Mouse (Mus musculus): Measurements from ENCODE around the gene Wrb. TPM values are rescaled to one million over a fixed set of nuclear protein-coding genes. Genes with fewer than 3 reads are reported as not detected.

Gene Wrb
- total and polyA plus RNA-seq, 3 experiments = 34.5 to 58.8 (median 45.2) TPM

DNA sequence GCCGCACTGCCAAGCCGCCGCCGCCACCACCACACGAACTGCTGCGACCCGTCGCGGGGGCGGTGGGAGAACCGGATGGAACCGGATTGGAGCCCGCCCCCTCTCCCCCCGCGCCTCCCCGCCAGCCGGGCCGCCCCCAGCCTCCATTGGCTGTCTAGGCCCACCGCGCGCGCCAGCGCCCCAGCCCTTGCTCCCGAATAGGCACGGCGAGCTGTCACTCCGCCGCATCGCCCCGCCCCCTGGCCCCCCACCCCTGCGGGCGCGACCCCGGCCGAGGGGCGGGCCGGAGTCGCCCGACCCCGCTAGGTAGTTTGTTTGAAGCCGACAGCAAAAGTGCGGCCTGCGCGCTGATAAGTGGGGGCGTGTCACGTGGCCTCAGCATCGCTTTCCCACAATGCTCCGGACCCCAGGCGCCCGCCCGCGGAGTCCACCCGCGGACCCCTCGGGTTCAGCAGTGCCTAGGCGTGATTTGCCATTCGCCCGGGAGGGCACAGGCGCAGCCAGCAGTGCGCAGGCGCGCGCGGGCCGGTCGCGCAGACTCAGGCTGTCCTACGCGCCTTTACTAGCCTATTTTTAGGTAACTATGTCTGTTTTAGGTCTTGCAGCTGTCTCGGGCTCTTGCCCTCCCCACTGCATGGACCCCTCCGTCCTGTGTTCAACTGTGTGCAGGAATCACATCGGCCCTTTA is 17.4 kb upstream of the Wrb start, which contains the start of gene Hmgn1:
Gene Hmgn1 (minus strand): TSS at position 73 of the 688 bp plus-strand sequence.
- Histone ChIP-seq H3K36me3 (replicated peaks in 1 of 2; ENCODE audit: control insufficient read depth in 1 of 2, insufficient read depth in 1 of 2, low read length in 1 of 2) (peaks cover 26 to 40% of the 10 kb centered on the region in 2 experiments), H3K79me2 (replicated peaks; ENCODE audit: control insufficient read depth, extremely low read depth, insufficient read depth, poor library complexity, severe bottlenecking) (peaks cover 18% of the 10 kb centered on the region), H3K9me3 (replicated peaks; ENCODE audit: low read length) (no peaks in the 10 kb centered on the region), H3K27ac (ENCODE audit: insufficient read depth, low read depth) (peak within 1 kb of the TSS; percentile 49), H3K9ac (ENCODE audit: insufficient read depth, low read depth) (peak within 1 kb of the TSS; percentile 81), H3K4me3 (replicated peaks in 1 of 3; ENCODE audit: low read depth in 2 of 3, low read length in 2 of 3, poor library complexity in 1 of 3) (peak within 1 kb of the TSS; percentile 74 to 86 (median 77)), H3K27me3 (replicated peaks) (peaks cover 4% of the 10 kb centered on the region), H3K4me2 (ENCODE audit: insufficient read depth, low read depth, poor library complexity, severe bottlenecking) (peak within 1 kb of the TSS; percentile 96), H3K4me1 (ENCODE audit: control insufficient read depth in 1 of 2, insufficient read depth in 2 of 2) (peaks cover 3 to 37% of the 10 kb centered on the region in 2 experiments; a peak in 3 of 4 replicates)
- in situ Hi-C loops (cut with MboI; ENCODE audit: low pct_ligation_motif_present, low pct_unique_long_range_greater_than_20kb, low sequenced_read_pairs) (no loop called here), dilution Hi-C loops (cut with MboI; ENCODE audit: extremely low pct_ligation_motif_present, extremely low pct_unique_long_range_greater_than_20kb, low sequenced_read_pairs) (no loop called here)
- no peak for TF ChIP-seq RAD21 (IDR thresholded peaks at IDR 0.05; ENCODE audit: low read depth, low read length)
- TF ChIP-seq E2F4 (IDR thresholded peaks at IDR 0.05; ENCODE audit: insufficient replicate concordance, low read depth, low read length) = no peak
- peak; percentile 94 for TF ChIP-seq MEF2A (IDR thresholded peaks at IDR 0.05; ENCODE audit: borderline replicate concordance, low read depth, low read length)
- TF ChIP-seq MAZ (IDR thresholded peaks at IDR 0.05; ENCODE audit: low read depth, low read length) = peak; percentile 62; the same call in 1 of the 2 replicates
- 0 out of 2 replicates have a peak, but pooled peaks have one; percentile 58 for TF ChIP-seq RCOR1 (conservative IDR thresholded peaks at IDR 0.05; ENCODE audit: low read depth, low read length)
- TF ChIP-seq TBP (conservative IDR thresholded peaks at IDR 0.05; ENCODE audit: low read depth, low read length) = no peak
- no peak for TF ChIP-seq UBTF (IDR thresholded peaks at IDR 0.05; ENCODE audit: low read depth, low read length)
- no peak for TF ChIP-seq CHD1 (IDR thresholded peaks at IDR 0.05; ENCODE audit: low read depth, low read length)
- peak; percentile 48 for TF ChIP-seq BHLHE40 (IDR thresholded peaks at IDR 0.05; ENCODE audit: low read depth, low read length)
- TF ChIP-seq TCF12 (IDR thresholded peaks at IDR 0.05; ENCODE audit: low read depth, low read length) = peak; percentile 84
- peak; percentile 98 for TF ChIP-seq MAX (IDR thresholded peaks at IDR 0.05; ENCODE audit: low read length)
- TF ChIP-seq CHD2 (IDR thresholded peaks at IDR 0.05; ENCODE audit: low read length) = peak; percentile 60; the same call in 1 of the 2 replicates
- peak; percentile 97 for TF ChIP-seq USF1 (IDR thresholded peaks at IDR 0.05; ENCODE audit: low read depth, low read length)
- TF ChIP-seq GABPA (IDR thresholded peaks at IDR 0.05; ENCODE audit: insufficient replicate concordance, low read depth, low read length) = no peak
- TF ChIP-seq MAFK (IDR thresholded peaks at IDR 0.05; ENCODE audit: insufficient replicate concordance, low read length) = 0 out of 2 replicates have a peak, but pooled peaks have one; percentile 23
- no peak for TF ChIP-seq ZC3H11A (IDR thresholded peaks at IDR 0.05; ENCODE audit: low read depth, low read length)
- TF ChIP-seq NRF1 (IDR thresholded peaks at IDR 0.05; ENCODE audit: low read depth, low read length) = peak; percentile 100
- TF ChIP-seq KAT2A (IDR thresholded peaks at IDR 0.05; ENCODE audit: insufficient replicate concordance, low read length) = 0 out of 2 replicates have a peak, but pooled peaks have one; percentile 64
- peak; percentile 86 for TF ChIP-seq SIN3A (IDR thresholded peaks at IDR 0.05; ENCODE audit: low read length)
- TF ChIP-seq ZNF384 (IDR thresholded peaks at IDR 0.05; ENCODE audit: low read depth, low read length) = no peak
- TF ChIP-seq ZKSCAN1 (IDR thresholded peaks at IDR 0.05; ENCODE audit: borderline replicate concordance, low read depth, low read length) = no peak
- TF ChIP-seq SMC3 (IDR thresholded peaks at IDR 0.05; ENCODE audit: low read depth, low read length) = no peak; the same call in 1 of the 2 replicates
- no peak for TF ChIP-seq CTCF (conservative IDR thresholded peaks at IDR 0.05 in 1 of 2, IDR thresholded peaks at IDR 0.05 in 1 of 2; ENCODE audit: low read depth in 2 of 2, low read length in 2 of 2)
- TF ChIP-seq NELFE (IDR thresholded peaks at IDR 0.05; ENCODE audit: low read depth, low read length) = peak; percentile 98
- peak; percentile 85 for TF ChIP-seq MXI1 (IDR thresholded peaks at IDR 0.05; ENCODE audit: low read depth, low read length)
- TF ChIP-seq ETS1 (conservative IDR thresholded peaks at IDR 0.05; ENCODE audit: low read depth, low read length) = 0 out of 2 replicates have a peak, but pooled peaks have one; percentile 41
- peak; percentile 94 for TF ChIP-seq USF2 (conservative IDR thresholded peaks at IDR 0.05; ENCODE audit: low read depth, low read length)
- TF ChIP-seq EP300 (IDR thresholded peaks at IDR 0.05; ENCODE audit: low read length) = 0 out of 2 replicates have a peak, but pooled peaks have one; percentile 43
- no peak for TF ChIP-seq JUN (IDR thresholded peaks at IDR 0.05; ENCODE audit: insufficient read depth, low read depth, low read length)
- TF ChIP-seq ELF1 (IDR thresholded peaks at IDR 0.05; ENCODE audit: low read depth, low read length) = peak; percentile 68
- peak; percentile 73 for TF ChIP-seq HCFC1 (IDR thresholded peaks at IDR 0.05; ENCODE audit: low read depth, low read length)
- TF ChIP-seq POLR2A (IDR thresholded peaks at IDR 0.05; ENCODE audit: low read depth, low read length) = peak; percentile 92
- TF ChIP-seq IRF4 (IDR thresholded peaks at IDR 0.05; ENCODE audit: low read depth, low read length) = peak; percentile 48
- peak; percentile 20; the same call in 1 of the 2 replicates for TF ChIP-seq MYC (IDR thresholded peaks at IDR 0.05; ENCODE audit: low read depth, low read length)
- TF ChIP-seq JUND (conservative IDR thresholded peaks at IDR 0.05; ENCODE audit: low read depth, low read length) = no peak; the same call in 1 of the 2 replicates
- TF ChIP-seq POLR2AphosphoS2 (IDR thresholded peaks at IDR 0.05; ENCODE audit: low read depth, low read length) = peak; percentile 91
- peak; percentile 89; the same call in 1 of the 2 replicates for TF ChIP-seq ZMIZ1 (IDR thresholded peaks at IDR 0.05; ENCODE audit: low read depth, low read length)
- DNase-seq (ENCODE audit: extremely low read depth) = peak; percentile 98
